Mouse (Mus musculus): ENCODE measurements around the gene Dpysl4.

Dpysl4 gene

GRCm38 (mm10) chr7:139100531-139101095 lies 14.8 kb downstream of the Dpysl4 start:
- DNase-seq = no peak

- DNase-seq = no peak
Observed at GRCm38 (mm10) chr7:139101286-139101804, 15.5 kb downstream of the Dpysl4 start.

DNA sequence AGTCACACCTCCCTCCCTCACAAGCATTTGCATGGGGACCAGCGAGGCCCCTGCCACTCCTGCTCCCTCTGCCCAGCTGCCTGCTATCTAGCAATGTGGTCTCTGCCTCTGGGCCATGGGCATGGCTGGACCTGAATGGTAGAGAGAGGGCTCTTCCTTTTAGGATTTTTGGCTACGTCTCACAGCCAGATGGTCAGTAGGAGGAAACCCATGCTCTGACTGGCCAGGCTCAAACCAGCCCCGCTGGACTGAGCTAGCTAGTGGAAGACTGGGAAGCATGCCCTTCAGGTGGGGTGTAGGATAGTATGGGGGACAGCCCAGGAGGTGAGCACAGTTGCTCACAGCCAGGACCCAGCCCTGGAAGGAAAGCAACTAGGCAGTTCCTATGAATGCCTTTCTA lies 16.0 kb downstream of the Dpysl4 start:
- no peak for DNase-seq

DNA sequence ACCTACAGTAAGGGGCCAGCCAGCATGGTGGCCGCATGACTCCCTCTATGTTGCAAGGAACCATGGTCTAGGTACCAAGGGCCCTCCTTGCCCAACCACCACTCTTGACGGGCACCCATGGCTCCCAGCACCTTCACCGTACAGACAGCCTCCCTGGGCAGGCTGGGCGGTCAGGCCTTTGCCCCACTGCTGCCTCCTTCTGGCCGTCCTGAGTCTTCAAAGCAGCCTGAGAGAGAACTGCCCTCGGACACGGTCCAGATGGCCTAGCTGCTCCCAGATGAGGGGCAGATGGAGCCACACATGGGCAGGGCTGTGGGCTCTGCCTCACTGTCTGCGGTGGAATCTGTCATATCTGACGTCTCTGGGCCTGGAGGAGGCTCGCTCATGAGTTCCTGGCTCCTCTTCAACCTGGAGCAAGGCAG lies 18.2 kb downstream of the Dpysl4 start:
- DNase-seq = no peak

DNA sequence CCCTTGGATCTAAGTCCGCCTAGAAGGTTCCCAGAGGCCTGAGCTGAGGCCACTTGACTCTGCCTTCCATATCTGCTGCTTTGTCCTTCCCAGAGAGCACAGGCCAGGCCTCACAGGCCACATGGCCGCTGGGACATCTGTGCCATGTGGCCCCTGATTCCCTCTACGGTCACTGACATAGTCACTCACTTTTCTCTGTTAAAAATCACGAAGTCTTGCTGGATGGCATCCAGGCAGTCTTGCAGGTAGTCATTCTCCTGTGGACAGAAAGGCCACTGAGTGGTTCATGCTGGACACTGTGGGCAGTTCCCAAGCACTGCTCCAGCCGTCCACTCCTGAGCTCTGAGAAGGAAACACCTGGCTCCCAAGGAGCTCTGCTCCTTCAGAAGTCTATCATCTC lies 19.3 kb downstream of the Dpysl4 start:
- DNase-seq = no peak

DNA sequence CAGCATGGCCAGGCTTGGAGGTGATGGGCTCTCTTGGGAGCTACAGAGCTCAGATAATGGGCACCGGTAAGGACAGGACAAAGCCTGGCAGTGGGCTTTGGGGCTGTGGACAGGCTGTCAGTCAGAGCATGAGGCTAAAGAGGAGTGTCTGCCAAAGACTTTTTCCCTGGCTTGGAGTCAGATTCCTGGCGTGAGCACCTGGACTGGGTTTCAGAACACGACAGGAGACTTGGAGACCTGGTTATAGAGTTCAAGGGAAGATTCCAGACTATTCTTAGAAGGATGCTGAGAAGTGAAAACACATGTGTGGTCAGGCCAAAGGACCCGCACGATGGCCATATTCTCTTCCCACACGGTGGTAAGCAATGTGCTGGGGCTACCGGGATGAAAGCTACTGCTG lies 19.9 kb downstream of the Dpysl4 start:
- no peak for DNase-seq

- no peak for DNase-seq
Observed at GRCm38 (mm10) chr7:139107908-139108650, 22.3 kb downstream of the Dpysl4 start.

DNA sequence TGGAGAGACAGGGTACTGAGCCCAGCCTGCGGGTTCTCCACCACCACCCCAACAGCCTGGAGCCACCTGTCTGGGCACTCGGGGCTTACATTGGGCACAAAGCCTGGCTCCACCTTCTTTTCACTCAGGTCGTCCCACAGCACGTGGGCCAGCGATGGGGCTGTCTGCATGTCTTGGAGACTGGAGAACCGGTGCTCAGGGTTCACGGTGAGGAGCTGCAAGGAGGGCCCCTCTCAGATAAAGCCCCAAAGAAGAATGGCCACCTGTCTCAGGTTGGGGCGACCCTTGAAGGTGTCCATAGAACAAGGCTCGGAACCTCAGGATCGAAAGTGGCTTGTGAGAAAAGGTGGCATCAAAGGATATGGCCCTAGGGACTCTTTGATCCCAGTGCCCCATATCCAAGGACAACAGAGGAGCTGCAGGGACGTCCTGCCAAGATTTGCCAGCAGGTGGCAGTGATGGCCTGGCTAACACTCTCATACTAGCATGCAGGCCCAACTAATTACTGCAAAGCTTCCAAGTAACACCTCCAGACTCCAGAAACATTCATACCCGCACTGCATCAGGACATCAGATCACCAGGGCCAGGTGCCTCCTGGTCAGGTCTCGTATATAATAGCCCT lies 33.5 kb downstream of the Dpysl4 start:
- peak; percentile 88 for DNase-seq

DNA sequence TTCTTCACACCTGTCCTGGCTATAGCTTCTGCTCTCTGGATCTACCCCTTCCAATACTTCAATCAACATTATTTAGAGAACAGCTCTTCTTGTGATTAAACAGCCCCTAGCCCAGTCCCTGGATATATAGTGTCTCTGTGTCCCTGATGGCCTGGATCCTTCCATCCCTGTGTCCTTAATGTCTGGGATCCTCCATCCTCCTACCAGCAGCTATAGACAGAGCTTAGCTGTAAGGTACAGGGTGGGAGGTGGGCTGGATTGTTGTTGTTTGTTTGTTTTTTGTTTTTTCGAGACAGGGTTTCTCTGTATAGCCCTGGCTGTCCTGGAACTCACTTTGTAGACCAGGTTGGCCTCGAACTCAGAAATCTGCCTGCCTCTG lies 34.0 kb downstream of the Dpysl4 start:
- no peak for DNase-seq

- no peak for DNase-seq
Observed at GRCm38 (mm10) chr7:139125881-139126280, 40.1 kb downstream of the Dpysl4 start.

GRCm38 (mm10) chr7:139126549-139126948 lies 40.7 kb downstream of the Dpysl4 start:
- DNase-seq = no peak

GRCm38 (mm10) chr7:139128994-139129393 lies 43.2 kb downstream of the Dpysl4 start:
- DNase-seq = no peak

- DNase-seq = no peak
Observed at GRCm38 (mm10) chr7:139130361-139130760, 44.6 kb downstream of the Dpysl4 start.

- DNase-seq = no peak
Observed at GRCm38 (mm10) chr7:139131538-139131937, 45.7 kb downstream of the Dpysl4 start.

GRCm38 (mm10) chr7:139133446-139133845 lies 47.6 kb downstream of the Dpysl4 start:
- peak; percentile 23 for DNase-seq

DNA sequence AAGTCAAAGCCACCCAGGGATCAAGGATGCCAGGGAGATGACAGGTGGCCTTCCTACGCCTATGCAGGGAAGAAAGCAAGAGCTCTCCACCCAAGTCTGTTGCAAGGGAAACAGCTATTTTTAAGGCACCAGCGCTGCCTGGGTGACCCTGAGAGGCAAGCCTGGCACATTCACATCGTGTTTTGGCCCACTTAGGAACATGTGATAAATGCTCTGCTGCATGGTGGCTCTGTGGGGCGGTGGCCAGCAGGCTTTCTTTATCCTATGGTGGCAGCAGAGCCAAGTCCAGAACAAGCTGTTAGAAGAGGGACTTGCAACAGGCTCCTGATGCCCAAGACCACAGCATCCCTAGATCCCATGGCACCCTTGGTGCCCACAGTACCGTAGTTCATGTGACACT lies 49.4 kb downstream of the Dpysl4 start:
- DNase-seq = no peak

DNA sequence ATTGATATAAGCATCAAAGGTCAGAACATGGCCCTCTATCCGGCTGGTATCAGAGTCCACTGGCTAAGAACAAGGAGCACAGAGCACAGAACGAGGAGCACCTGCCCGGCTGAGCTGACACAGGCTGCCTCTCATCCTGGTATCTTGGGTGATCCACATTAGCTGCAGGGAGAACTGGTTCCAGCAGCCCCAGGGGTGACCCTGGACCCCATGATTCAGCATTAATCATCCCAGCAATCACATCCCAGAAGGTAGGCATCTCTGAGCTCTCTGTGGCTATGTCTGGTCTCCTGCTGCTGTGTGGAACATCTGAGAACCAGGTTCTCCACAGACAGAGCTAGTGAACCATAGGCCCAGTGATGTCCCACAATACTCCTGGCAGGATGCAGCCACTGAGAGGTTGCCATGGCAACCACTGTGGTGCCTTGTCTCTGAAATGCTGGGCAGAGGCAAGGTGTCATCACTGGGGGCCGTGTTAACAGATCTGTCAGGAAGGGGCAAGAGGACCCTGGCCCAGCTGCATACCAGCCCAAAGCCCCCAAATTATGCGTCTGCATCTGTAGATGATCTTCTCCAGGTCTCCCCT lies 51.2 kb downstream of the Dpysl4 start:
- DNase-seq = no peak

DNA sequence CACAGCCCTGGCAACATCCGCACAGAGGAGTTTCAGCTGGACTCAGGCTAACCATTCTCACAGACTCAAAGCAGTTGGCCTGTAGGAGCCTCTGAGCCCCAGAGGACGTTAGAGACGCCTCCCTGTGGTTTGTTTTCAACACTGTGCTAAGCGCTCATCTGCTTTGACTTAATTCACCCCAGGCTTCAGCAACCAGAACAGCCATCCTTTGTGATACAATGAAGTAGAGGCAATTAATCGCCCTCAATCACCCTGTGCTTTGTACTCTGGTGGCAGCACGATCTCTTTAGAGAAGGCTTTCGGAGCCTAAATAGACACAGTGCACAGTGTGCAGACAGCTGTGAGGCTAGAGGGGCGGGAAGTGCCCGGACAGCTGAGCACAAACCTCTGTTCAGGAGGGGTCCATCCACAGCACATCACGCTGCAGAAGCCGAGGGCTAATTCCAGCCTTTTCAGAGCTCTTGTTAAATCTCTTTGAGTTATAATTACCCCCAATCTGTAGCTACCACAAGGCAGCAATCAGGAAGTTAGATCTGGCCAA lies 54.2 kb downstream of the Dpysl4 start:
- no peak for DNase-seq

DNA sequence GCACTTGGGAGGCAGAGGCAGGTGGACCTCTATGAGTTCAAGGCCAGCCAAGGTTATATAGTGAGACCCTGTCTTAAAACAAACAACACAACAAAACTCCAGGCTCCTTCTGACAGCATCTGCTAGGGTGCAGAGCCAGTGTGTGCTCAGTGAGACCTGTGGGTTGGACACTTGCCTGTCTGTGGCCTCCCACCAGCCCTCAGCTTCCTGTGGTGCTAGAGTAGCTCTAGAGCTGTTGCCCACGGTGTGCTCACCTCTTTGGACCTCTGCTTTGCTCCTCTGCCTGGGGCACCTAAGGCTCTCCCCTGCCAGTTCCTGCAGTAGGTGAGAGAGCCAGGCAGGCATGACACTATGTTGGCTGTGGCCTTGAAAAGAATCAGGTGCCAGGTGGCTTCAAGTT lies 58.0 kb downstream of the Dpysl4 start:
- no peak for DNase-seq

DNA sequence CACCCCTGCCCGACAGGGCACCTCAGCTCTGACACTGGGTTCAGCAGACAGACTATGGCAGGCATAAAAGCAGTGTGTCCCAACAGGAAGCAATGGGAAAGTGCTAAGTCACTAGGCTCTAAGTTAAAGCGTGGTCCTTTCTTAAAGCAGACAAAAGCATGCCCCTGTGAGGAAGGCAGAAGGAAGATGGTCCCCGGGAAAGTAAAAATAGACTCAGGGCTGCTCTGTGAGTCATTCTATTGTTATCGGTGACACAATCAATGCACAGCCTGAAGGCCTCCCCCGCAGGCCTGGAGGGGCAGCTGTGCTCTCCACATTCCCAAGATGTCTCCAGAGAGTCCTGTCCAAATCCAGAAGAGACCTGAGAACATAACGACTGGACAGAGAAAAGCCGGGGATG lies 60.1 kb downstream of the Dpysl4 start:
- no peak for DNase-seq

DNA sequence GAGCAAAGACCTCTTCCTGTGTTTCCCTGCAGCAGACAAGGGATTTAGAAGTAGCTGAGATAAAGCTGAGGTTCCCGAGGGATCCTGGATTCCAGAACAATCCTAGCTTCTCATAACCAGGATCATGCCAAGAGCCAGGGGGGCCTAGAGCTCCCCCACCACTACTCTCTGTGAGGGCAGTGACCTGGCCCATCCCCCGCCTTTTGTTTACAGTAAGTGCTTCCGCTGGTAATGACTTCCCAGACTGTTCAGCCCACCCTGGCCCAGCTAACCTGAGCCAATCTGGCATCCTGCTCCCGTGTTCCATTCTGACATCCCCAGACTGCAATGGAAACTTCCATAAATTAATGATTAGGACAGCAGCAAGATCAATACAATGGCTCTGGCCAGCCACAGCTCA lies 61.6 kb downstream of the Dpysl4 start:
- peak; percentile 29 for DNase-seq

DNA sequence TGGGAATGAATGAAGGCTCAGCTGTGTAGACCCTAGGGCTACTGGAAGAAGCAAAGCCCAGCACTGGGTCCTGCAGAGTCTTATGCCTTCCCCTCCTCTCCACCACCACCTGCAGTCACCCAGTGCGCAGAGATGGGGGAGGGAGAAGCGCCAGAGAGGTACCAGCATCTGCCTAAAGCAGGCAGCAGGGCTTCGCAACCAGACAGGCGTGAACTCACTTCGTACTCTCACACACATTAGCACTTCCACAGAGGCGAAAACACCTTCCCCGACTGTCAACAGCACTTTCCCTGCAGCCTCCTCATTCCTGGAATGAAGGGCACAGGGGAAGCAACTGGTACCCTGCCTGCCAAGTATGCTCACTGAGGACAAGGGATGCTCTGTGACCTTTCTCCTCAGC lies 63.6 kb downstream of the Dpysl4 start:
- no peak for DNase-seq

GRCm38 (mm10) chr7:139151116-139151515 lies 65.3 kb downstream of the Dpysl4 start:
- DNase-seq = peak; percentile 66

All from kidney, postnatal 14 days (tissue).